Mouse (Mus musculus): Measurements from ENCODE around the gene Cacna1h.

DNA sequence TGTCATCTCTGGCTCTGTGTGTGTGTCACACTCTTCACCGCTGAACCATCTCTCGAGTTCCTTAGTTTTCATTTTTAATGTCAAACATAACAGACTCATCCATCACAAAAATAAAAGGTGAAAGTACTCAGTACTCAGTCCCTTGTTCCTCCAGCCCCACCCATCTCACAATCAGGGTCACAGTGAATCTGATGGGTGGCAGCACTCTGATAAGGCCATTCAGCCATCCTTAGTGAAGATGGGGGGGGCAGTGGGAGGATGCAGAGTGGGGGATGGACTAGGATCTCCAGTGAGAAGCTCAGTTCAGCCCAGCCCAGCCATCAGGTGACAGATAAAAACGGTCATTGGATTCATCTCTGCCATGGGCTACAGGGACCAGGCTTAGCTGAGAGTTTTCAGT lies 64.6 kb downstream of the Cacna1h start, which contains the start of gene Tpsg1:
- TF ChIP-seq POLR2A (IDR thresholded peaks at IDR 0.05; ENCODE audit: insufficient read length, low read depth) (no peak), CEBPB (IDR thresholded peaks at IDR 0.05; ENCODE audit: insufficient read depth, poor library complexity, severe bottlenecking) (no peak), MAX (IDR thresholded peaks at IDR 0.05; ENCODE audit: low read depth) (no peak), REST (IDR thresholded peaks at IDR 0.05; ENCODE audit: insufficient read depth, insufficient read length) (no peak)

Measured in myocyte (in vitro differentiated cells).